Mouse (Mus musculus): ENCODE data around the gene Lemd1. TPM values are rescaled to one million over a fixed set of nuclear protein-coding genes. Genes with fewer than 3 reads are reported as not detected.

Lemd1 gene
- polyA plus RNA-seq, 1 experiment = not detected

DNA sequence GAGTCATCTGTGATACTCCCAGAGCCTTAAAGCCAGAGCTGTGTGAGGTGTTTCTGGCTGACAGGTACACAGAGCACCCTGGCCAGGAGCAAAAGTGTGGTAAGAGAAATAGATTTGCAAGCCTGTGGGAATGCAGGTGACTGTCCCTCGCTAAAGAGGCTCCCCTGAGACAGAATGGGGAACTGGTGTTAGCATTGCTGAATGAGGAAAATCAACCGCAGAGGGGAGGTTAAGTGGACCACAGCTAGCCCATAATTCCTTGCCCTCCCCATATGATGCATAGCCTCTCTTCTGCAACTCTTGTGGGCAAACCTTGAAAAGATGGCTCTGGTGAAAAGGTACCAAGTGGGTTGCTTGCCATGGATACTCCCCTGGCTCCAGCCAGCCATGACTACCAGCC lies 41.8 kb upstream of the Lemd1 start:
- WGBS = 89% methylated on average over 2 of the region's 2 CpGs
- no peak for TF ChIP-seq CTCF (conservative IDR thresholded peaks at IDR 0.05; ENCODE audit: insufficient read depth, insufficient read length, low read depth, low read length)
- no peak for TF ChIP-seq POLR2A (IDR thresholded peaks at IDR 0.05; ENCODE audit: low read depth, low read length)
- Histone ChIP-seq H3K36me3 (ENCODE audit: control insufficient read depth, insufficient read depth, low read length) (no peaks in the 10 kb centered on the region), H3K27me3 (replicated peaks; ENCODE audit: control insufficient read depth, insufficient read depth, low read length) (no peaks in the 10 kb centered on the region), H3K4me3 (ENCODE audit: insufficient read depth, low read depth, low read length) (no peak overlapping the region), H3K4me1 (ENCODE audit: control insufficient read depth, insufficient read depth, low read length) (peaks cover 30% of the 10 kb centered on the region), H3K27ac (ENCODE audit: insufficient read depth, low read depth, low read length) (no peak overlapping the region)
- DNase-seq = no peak

DNA sequence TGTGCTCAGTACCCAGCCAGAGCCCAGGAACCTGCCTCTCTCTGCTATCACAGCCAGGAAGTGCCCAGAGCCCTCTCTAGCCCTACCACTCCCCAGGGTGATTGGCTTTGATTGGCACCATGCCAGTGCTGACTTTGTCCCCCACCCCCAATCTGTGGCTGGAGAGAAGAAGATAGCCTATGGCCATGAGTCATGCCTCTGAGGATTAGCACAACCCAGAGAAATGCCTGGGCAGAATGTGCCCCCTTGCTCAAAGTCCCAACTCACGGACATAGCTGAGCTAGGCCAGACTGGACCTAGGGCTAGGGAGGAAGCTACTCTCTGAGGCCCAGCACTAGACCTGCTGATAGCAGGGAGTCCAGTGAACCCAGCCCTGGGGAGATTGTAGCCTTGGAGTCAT lies 41.1 kb upstream of the Lemd1 start:
- peaks cover 30% of the 10 kb centered on the region for H3K4me1 ChIP-seq (ENCODE audit: control insufficient read depth, insufficient read depth, low read length)
- H3K27ac ChIP-seq (ENCODE audit: insufficient read depth, low read depth, low read length) = peak overlapping the region; percentile 64
- H3K27me3 ChIP-seq (replicated peaks; ENCODE audit: control insufficient read depth, insufficient read depth, low read length) = no peaks in the 10 kb centered on the region
- DNase-seq = peak; percentile 73
- H3K36me3 ChIP-seq (ENCODE audit: control insufficient read depth, insufficient read depth, low read length) = no peaks in the 10 kb centered on the region
- TF ChIP-seq POLR2A (IDR thresholded peaks at IDR 0.05; ENCODE audit: low read depth, low read length) (no peak), CTCF (conservative IDR thresholded peaks at IDR 0.05; ENCODE audit: insufficient read depth, insufficient read length, low read depth, low read length) (no peak)
- 20% methylated on average over 1 of the region's 1 CpGs for WGBS
- H3K4me3 ChIP-seq (ENCODE audit: insufficient read depth, low read depth, low read length) = no peak overlapping the region

DNA sequence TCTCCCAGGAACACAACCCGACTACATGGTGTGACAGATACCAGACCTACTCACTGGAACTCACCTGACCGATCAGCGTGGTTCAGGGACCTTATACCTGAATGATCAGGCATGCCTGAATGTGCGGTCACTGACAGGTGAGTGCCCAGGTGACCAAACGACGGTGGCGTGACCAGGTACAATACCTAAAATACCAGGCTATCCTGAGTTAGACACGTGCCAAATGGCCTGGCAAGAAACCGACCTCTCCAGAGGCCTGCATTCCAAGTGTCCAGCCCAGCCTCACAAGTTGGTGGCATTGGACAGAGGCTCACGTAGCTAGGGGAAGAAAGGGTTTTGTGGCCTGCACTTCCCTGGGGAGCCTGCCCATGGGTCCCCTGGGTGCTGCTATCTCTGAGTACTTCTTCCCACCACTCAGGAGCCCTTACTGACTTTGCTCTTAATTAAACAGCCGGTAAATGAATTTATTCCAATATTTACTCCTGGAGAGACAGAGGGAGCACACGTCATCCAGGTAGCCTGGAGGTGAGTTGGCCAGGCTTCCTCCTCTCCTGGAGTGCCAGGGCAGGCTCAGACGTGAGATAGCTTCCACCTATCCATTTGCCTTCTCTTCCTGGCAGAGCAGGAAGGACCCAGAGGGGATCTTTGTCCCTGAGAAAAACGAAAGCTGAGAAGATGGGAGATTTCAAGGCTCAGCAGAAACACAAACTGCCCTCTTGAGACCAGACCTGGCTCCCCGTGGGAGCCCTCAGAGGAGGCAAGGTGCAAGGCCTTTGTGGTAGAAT lies 40.2 kb upstream of the Lemd1 start:
- DNase-seq = peak; percentile 82
- Histone ChIP-seq H3K27me3 (replicated peaks; ENCODE audit: control insufficient read depth, insufficient read depth, low read length) (no peaks in the 10 kb centered on the region), H3K4me3 (ENCODE audit: insufficient read depth, low read depth, low read length) (no peak overlapping the region), H3K27ac (ENCODE audit: insufficient read depth, low read depth, low read length) (peak overlapping the region; percentile 64), H3K36me3 (ENCODE audit: control insufficient read depth, insufficient read depth, low read length) (no peaks in the 10 kb centered on the region), H3K4me1 (ENCODE audit: control insufficient read depth, insufficient read depth, low read length) (peaks cover 30% of the 10 kb centered on the region)
- WGBS = 36% methylated on average over 15 of the region's 15 CpGs
- no peak for TF ChIP-seq CTCF (conservative IDR thresholded peaks at IDR 0.05; ENCODE audit: insufficient read depth, insufficient read length, low read depth, low read length)
- no peak for TF ChIP-seq POLR2A (IDR thresholded peaks at IDR 0.05; ENCODE audit: low read depth, low read length)

DNA sequence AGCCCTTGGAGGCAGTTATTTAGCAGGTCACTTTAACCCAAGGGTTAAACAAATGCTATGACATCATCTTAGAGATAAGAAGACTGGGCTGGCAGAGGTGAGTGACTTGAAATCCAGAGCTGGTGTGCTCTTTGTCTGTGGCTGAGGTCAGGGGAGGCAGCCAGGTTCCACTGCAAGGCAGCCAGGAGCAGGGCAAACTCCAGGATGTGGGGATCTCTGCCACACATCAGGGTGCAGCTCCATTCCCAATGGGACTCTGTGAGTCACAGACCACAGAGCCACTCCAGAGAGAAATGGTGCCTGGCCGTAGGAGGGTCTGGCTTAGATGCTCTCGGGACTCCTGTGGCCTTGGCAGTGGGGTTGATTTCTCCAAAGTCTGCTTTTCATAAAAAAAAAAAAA lies 39.3 kb upstream of the Lemd1 start:
- WGBS = 85% methylated on average over 2 of the region's 2 CpGs
- H3K4me3 ChIP-seq (ENCODE audit: insufficient read depth, low read depth, low read length) = no peak overlapping the region
- TF ChIP-seq CTCF (conservative IDR thresholded peaks at IDR 0.05; ENCODE audit: insufficient read depth, insufficient read length, low read depth, low read length) = no peak
- no peak for TF ChIP-seq POLR2A (IDR thresholded peaks at IDR 0.05; ENCODE audit: low read depth, low read length)
- H3K27me3 ChIP-seq (replicated peaks; ENCODE audit: control insufficient read depth, insufficient read depth, low read length) = no peaks in the 10 kb centered on the region
- no peaks in the 10 kb centered on the region for H3K36me3 ChIP-seq (ENCODE audit: control insufficient read depth, insufficient read depth, low read length)
- peaks cover 26% of the 10 kb centered on the region for H3K4me1 ChIP-seq (ENCODE audit: control insufficient read depth, insufficient read depth, low read length)
- DNase-seq = no peak
- no peak overlapping the region for H3K27ac ChIP-seq (ENCODE audit: insufficient read depth, low read depth, low read length)

DNA sequence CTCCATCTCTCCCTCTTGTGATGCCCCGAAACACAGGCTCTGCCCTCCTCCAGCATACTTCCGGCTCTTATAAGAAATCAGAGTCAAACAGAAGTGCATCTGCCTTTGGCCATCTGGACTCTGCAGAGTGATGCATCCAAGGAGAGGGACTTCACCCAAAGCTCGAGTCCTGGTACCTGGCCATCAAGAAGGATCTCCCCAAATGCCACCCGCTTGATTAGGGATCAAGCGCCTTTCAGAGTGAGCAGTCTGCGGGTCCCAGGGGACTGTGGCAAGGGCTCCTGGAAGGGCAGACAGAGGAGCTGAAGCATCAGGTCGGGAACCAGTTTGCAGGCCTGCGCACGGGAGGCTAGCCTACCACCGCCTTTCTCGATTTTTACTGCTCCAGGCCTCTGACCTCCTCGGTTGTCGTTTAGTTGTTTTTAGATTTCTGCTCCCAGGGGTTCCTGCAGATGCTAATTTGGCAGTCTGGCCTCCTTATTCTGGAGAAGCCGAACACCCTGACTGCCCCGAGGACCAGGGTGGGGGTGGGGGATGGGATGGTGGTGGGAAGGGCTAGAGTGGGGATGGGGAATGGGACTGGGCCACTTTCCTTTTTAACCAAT lies 38.0 kb upstream of the Lemd1 start:
- H3K27me3 ChIP-seq (replicated peaks; ENCODE audit: control insufficient read depth, insufficient read depth, low read length) = no peaks in the 10 kb centered on the region
- H3K4me3 ChIP-seq (ENCODE audit: insufficient read depth, low read depth, low read length) = no peak overlapping the region
- H3K27ac ChIP-seq (ENCODE audit: insufficient read depth, low read depth, low read length) = no peak overlapping the region
- no peaks in the 10 kb centered on the region for H3K36me3 ChIP-seq (ENCODE audit: control insufficient read depth, insufficient read depth, low read length)
- TF ChIP-seq POLR2A (IDR thresholded peaks at IDR 0.05; ENCODE audit: low read depth, low read length) (no peak), CTCF (conservative IDR thresholded peaks at IDR 0.05; ENCODE audit: insufficient read depth, insufficient read length, low read depth, low read length) (no peak)
- H3K4me1 ChIP-seq (ENCODE audit: control insufficient read depth, insufficient read depth, low read length) = peaks cover 30% of the 10 kb centered on the region
- no peak for DNase-seq
- 79% methylated on average over 15 of the region's 15 CpGs for WGBS

DNA sequence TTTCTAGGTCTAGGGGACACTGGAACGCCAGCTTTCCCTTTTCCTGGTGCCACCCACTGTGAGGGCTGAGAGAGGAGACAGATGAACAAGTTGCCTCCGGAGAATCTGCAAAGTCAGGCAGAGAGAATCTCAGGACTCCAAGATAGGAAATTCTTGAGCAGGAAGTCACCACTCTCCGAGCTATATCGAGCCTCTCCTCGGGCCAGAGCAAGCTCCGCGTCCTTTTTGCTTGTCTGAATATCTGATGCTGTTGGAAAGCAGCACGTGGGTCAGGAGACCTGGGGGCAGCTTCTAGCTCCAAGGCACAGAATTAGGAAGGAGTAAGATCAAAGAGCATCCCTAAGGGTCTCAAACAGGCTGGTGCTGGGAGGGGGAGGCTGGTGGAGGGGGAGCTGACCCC lies 37.5 kb upstream of the Lemd1 start:
- 58% methylated on average over 8 of the region's 8 CpGs for WGBS
- no peaks in the 10 kb centered on the region for H3K27me3 ChIP-seq (replicated peaks; ENCODE audit: control insufficient read depth, insufficient read depth, low read length)
- H3K4me1 ChIP-seq (ENCODE audit: control insufficient read depth, insufficient read depth, low read length) = peaks cover 30% of the 10 kb centered on the region
- no peaks in the 10 kb centered on the region for H3K36me3 ChIP-seq (ENCODE audit: control insufficient read depth, insufficient read depth, low read length)
- no peak for TF ChIP-seq POLR2A (IDR thresholded peaks at IDR 0.05; ENCODE audit: low read depth, low read length)
- no peak for TF ChIP-seq CTCF (conservative IDR thresholded peaks at IDR 0.05; ENCODE audit: insufficient read depth, insufficient read length, low read depth, low read length)
- H3K4me3 ChIP-seq (ENCODE audit: insufficient read depth, low read depth, low read length) = no peak overlapping the region
- DNase-seq = no peak
- no peak overlapping the region for H3K27ac ChIP-seq (ENCODE audit: insufficient read depth, low read depth, low read length)

DNA sequence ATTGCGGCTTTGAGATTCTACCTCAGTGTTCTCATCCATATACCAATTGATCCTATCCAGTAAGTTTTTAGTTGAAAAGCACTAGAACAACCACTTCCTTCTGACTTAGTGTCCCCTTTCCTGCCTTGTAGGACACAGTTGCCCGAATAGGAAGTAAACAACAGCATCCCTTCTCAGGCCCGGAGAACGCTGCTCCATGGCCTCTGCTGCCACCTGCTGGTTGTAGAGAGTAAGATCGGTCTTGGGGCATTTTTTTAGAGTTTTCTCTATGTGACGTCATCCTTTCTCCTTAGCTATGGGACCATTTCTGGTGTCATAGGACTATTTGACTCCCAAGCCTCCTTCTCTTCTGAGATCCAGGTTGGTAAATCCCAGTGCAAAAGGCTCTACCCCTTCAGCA lies 35.5 kb upstream of the Lemd1 start:
- TF ChIP-seq POLR2A (IDR thresholded peaks at IDR 0.05; ENCODE audit: low read depth, low read length) = no peak
- TF ChIP-seq CTCF (conservative IDR thresholded peaks at IDR 0.05; ENCODE audit: insufficient read depth, insufficient read length, low read depth, low read length) = peak; percentile 97
- Histone ChIP-seq H3K36me3 (ENCODE audit: control insufficient read depth, insufficient read depth, low read length) (no peaks in the 10 kb centered on the region), H3K27ac (ENCODE audit: insufficient read depth, low read depth, low read length) (no peak overlapping the region), H3K4me3 (ENCODE audit: insufficient read depth, low read depth, low read length) (no peak overlapping the region), H3K4me1 (ENCODE audit: control insufficient read depth, insufficient read depth, low read length) (peaks cover 16% of the 10 kb centered on the region), H3K27me3 (replicated peaks; ENCODE audit: control insufficient read depth, insufficient read depth, low read length) (no peaks in the 10 kb centered on the region)
- WGBS = 9% methylated on average over 6 of the region's 6 CpGs
- peak; percentile 91 for DNase-seq
